Mouse (Mus musculus): Measurements from ENCODE around the gene Krt35. TPM values are rescaled to one million over a fixed set of nuclear protein-coding genes. Genes with fewer than 3 reads are reported as not detected.

The Krt35 gene
- total RNA-seq (2021): not detected
- long read RNA-seq, experiment 1: 0 reads
- long read RNA-seq, experiment 2: 0 reads

- intact Hi-C loops (cut with DNase I; ENCODE audit: low total_unique reads): no loop called here
Observed at GRCm38 (mm10) chr11:100096141-100096540, at the start of gene Krt35. TSS of gene Krt35 (minus strand) at chr11:100096241.

GRCm38 (mm10) chr11:100145104-100145503, 49.1 kb upstream of the Krt35 start:
- DNase-seq: no peak
- intact Hi-C loops (cut with DNase I; ENCODE audit: low total_unique reads): no loop called here

More at GRCm38 (mm10) chr11:100096141-100096540, at the start of gene Krt35:
- no peak for DNase-seq

- DNase-seq: peak; percentile 25
- intact Hi-C loops (cut with DNase I; ENCODE audit: low total_unique reads): no loop called here
Observed at GRCm38 (mm10) chr11:100140966-100141365, 44.9 kb upstream of the Krt35 start.

GRCm38 (mm10) chr11:100139391-100139790, 43.4 kb upstream of the Krt35 start:
- intact Hi-C loops (cut with DNase I; ENCODE audit: low total_unique reads): no loop called here
- no peak for DNase-seq

- DNase-seq: no peak
- intact Hi-C loops (cut with DNase I; ENCODE audit: low total_unique reads): no loop called here
Observed at GRCm38 (mm10) chr11:100138809-100139208, 42.8 kb upstream of the Krt35 start.

- intact Hi-C loops (cut with DNase I; ENCODE audit: low total_unique reads): no loop called here
- no peak for DNase-seq
Observed at GRCm38 (mm10) chr11:100137693-100138092, 41.7 kb upstream of the Krt35 start.

- DNase-seq: no peak
- intact Hi-C loops (cut with DNase I; ENCODE audit: low total_unique reads): no loop called here
Observed at GRCm38 (mm10) chr11:100136559-100136958, 40.5 kb upstream of the Krt35 start.

- intact Hi-C loops (cut with DNase I; ENCODE audit: low total_unique reads): no loop called here
- no peak for DNase-seq
Observed at GRCm38 (mm10) chr11:100135731-100136130, 39.7 kb upstream of the Krt35 start, which contains the start of gene Krt15. TSS of gene Krt15 (minus strand) at chr11:100135928.

GRCm38 (mm10) chr11:100124901-100125300, 28.9 kb upstream of the Krt35 start:
- no peak for DNase-seq
- intact Hi-C loops (cut with DNase I; ENCODE audit: low total_unique reads): no loop called here

- no peak for DNase-seq
- intact Hi-C loops (cut with DNase I; ENCODE audit: low total_unique reads): no loop called here
Observed at GRCm38 (mm10) chr11:100121466-100121865, 25.4 kb upstream of the Krt35 start, which contains the start of gene Krt13. TSS of gene Krt13 (minus strand) at chr11:100121566.

- intact Hi-C loops (cut with DNase I; ENCODE audit: low total_unique reads): no loop called here
- DNase-seq: no peak
Observed at GRCm38 (mm10) chr11:100120331-100120730, 24.3 kb upstream of the Krt35 start.

- intact Hi-C loops (cut with DNase I; ENCODE audit: low total_unique reads): no loop called here
- no peak for DNase-seq
Observed at GRCm38 (mm10) chr11:100113742-100114029, 17.6 kb upstream of the Krt35 start.

GRCm38 (mm10) chr11:100112935-100113741, 17.1 kb upstream of the Krt35 start:
- no peak for DNase-seq
- intact Hi-C loops (cut with DNase I; ENCODE audit: low total_unique reads): no loop called here

GRCm38 (mm10) chr11:100105576-100106122, 9.6 kb upstream of the Krt35 start, which contains the start of gene Krt36:
TSS of gene Krt36 (minus strand) at chr11:100105626.
- no peak for DNase-seq
- intact Hi-C loops (cut with DNase I; ENCODE audit: low total_unique reads): no loop called here

- intact Hi-C loops (cut with DNase I; ENCODE audit: low total_unique reads): no loop called here
- no peak for DNase-seq
Observed at GRCm38 (mm10) chr11:100102693-100103429, 6.8 kb upstream of the Krt35 start.

- DNase-seq: no peak
- intact Hi-C loops (cut with DNase I; ENCODE audit: low total_unique reads): no loop called here
Observed at GRCm38 (mm10) chr11:100100391-100100790, 4.3 kb upstream of the Krt35 start.

GRCm38 (mm10) chr11:100097819-100098218, 1.8 kb upstream of the Krt35 start:
- no peak for DNase-seq

GRCm38 (mm10) chr11:100088378-100089025, 7.5 kb downstream of the Krt35 start:
- intact Hi-C loops (cut with DNase I; ENCODE audit: low total_unique reads): no loop called here
- DNase-seq: no peak

More at GRCm38 (mm10) chr11:100097819-100098218, 1.8 kb upstream of the Krt35 start:
- intact Hi-C loops (cut with DNase I; ENCODE audit: low total_unique reads): no loop called here

- DNase-seq: no peak
- intact Hi-C loops (cut with DNase I; ENCODE audit: low total_unique reads): no loop called here
Observed at GRCm38 (mm10) chr11:100087861-100088260, 8.2 kb downstream of the Krt35 start, which contains the start of gene Krt32. TSS of gene Krt32 (minus strand) at chr11:100088226.

GRCm38 (mm10) chr11:100073873-100074272, 22.2 kb downstream of the Krt35 start:
- intact Hi-C loops (cut with DNase I; ENCODE audit: low total_unique reads): no loop called here
- DNase-seq: no peak
